Mouse (Mus musculus): ENCODE measurements around the gene Mthfs. TPM values are rescaled to one million over a fixed set of nuclear protein-coding genes. Genes with fewer than 3 reads are reported as not detected.
A peak's percentile ranks its signal among the peaks of the same experiment; 100 is the strongest.

The Mthfs gene
- total and polyA plus RNA-seq, 2 experiments from 2014 or later: 8.3 to 16.9 TPM

DNA sequence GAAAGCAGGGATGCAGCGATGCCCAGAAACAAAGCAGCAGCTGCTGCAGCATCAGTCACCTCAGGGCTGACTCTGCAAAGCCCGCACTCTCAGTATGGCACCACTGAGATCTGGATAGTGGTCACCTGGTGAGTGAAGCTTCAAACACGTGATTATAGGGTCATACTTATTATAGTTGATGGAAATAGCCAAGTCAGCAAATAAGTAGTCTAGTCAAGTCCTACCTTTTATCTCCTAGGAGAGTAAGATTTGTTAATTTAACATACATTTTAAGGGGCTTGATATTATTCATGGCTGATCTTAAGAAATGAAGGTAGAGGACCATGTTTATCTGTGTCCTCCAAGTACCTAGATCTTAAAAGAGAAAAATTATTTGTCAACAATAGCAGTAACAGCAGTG, 83.6 kb downstream of the Mthfs start:
- H3K4me2 ChIP-seq (ENCODE audit: low read depth, low read length, poor library complexity, severe bottlenecking): no peak overlapping the region
- H3K4me3 ChIP-seq (ENCODE audit: low read depth, low read length): no peak overlapping the region
- no peak overlapping the region for H3K9ac ChIP-seq (replicated peaks; ENCODE audit: low read length, poor library complexity, severe bottlenecking)
- no peak for TF ChIP-seq CTCF (IDR thresholded peaks at IDR 0.05)
- no peak overlapping the region for H3K27ac ChIP-seq (ENCODE audit: low read depth, low read length)
- H3K4me1 ChIP-seq (ENCODE audit: insufficient read depth, low read length): no peaks in the 10 kb centered on the region
- no peaks in the 10 kb centered on the region for H3K9me3 ChIP-seq (ENCODE audit: low read length)
- no peak for DNase-seq (ENCODE audit: low spot score)
- no peak for ATAC-seq (ENCODE audit: low FRiP score)
- H3K36me3 ChIP-seq (ENCODE audit: insufficient read depth, low read length): no peaks in the 10 kb centered on the region
- H3K27me3 ChIP-seq (ENCODE audit: insufficient read depth, low read length): no peaks in the 10 kb centered on the region
- WGBS: 52% methylated on average over 3 of the region's 3 CpGs

DNA sequence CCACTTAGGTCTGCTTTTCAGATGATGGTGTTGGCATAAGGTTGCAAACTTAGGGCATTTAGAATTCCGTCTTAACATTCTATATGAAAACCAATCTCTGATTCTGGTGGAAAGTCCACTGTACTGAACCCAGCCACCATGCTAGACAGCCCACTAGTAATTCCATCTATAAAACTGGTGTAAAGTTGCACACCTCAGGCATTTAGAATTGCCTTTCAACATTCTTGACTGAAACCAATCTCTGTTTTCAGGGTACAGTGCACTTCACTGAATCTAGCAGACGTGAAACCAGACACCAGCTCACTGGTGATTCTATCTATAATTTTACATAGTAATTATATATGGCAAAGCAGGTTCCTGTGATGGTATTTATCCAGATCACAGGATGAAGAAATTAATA, 95.2 kb downstream of the Mthfs start:
- Histone ChIP-seq H3K9me3 (ENCODE audit: low read length) (no peaks in the 10 kb centered on the region), H3K27me3 (ENCODE audit: insufficient read depth, low read length) (no peaks in the 10 kb centered on the region), H3K4me1 (ENCODE audit: insufficient read depth, low read length) (no peaks in the 10 kb centered on the region), H3K4me2 (ENCODE audit: low read depth, low read length, poor library complexity, severe bottlenecking) (no peak overlapping the region), H3K4me3 (ENCODE audit: low read depth, low read length) (no peak overlapping the region), H3K9ac (replicated peaks; ENCODE audit: low read length, poor library complexity, severe bottlenecking) (no peak overlapping the region), H3K27ac (ENCODE audit: low read depth, low read length) (no peak overlapping the region), H3K36me3 (ENCODE audit: insufficient read depth, low read length) (no peaks in the 10 kb centered on the region)
- TF ChIP-seq CTCF (IDR thresholded peaks at IDR 0.05): no peak
- ATAC-seq (ENCODE audit: low FRiP score): no peak
- no peak for DNase-seq (ENCODE audit: low spot score)
- WGBS: 81% methylated on average over 2 of the region's 2 CpGs

DNA sequence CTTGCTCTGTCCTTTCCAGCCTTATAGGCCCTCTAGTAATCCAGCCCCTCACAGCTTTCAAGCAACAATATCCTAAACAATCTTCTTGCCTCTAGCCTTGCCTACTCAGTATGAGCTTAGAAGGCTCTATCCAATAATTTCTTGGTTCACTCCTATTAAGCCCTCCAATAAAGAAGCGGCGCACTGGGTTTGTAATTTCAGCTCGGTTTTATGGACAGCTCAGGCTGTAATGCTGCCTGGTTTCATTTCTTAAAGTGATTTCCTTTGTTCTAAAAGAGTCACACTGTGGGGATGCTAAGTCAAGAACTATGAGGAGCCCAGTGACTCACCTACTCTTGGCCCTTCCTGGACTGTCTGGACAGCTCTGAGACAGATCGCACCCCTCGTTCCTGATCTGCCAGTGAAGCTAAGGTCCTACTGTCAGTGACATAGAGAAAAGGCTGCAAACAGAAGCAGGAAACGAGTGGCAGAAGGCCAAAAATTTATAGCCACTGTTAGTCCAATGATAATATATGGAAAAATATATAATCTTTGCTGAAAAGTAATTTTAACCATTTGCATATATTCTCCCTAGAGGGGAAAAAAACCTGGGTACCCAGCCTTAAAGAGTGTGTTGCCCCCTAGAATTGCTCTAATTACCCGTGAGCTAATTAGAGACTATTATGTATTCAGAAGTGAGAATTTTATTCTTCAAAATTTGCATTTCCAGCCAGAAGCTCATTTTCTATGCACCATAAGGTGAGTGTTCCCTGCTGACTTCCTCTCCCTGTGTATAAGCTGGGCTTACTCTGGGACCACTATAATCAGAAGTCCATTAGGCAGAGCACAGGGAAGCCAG, 98.1 kb downstream of the Mthfs start:
- WGBS: 80% methylated on average over 7 of the region's 7 CpGs
- Histone ChIP-seq H3K9me3 (ENCODE audit: low read length) (no peaks in the 10 kb centered on the region), H3K9ac (replicated peaks; ENCODE audit: low read length, poor library complexity, severe bottlenecking) (no peak overlapping the region), H3K27ac (ENCODE audit: low read depth, low read length) (no peak overlapping the region), H3K36me3 (ENCODE audit: insufficient read depth, low read length) (no peaks in the 10 kb centered on the region), H3K4me2 (ENCODE audit: low read depth, low read length, poor library complexity, severe bottlenecking) (no peak overlapping the region), H3K4me1 (ENCODE audit: insufficient read depth, low read length) (no peaks in the 10 kb centered on the region), H3K4me3 (ENCODE audit: low read depth, low read length) (no peak overlapping the region), H3K27me3 (ENCODE audit: insufficient read depth, low read length) (no peaks in the 10 kb centered on the region)
- ATAC-seq (ENCODE audit: low FRiP score) (no peak), DNase-seq (ENCODE audit: low spot score) (no peak)
- TF ChIP-seq CTCF (IDR thresholded peaks at IDR 0.05): no peak

DNA sequence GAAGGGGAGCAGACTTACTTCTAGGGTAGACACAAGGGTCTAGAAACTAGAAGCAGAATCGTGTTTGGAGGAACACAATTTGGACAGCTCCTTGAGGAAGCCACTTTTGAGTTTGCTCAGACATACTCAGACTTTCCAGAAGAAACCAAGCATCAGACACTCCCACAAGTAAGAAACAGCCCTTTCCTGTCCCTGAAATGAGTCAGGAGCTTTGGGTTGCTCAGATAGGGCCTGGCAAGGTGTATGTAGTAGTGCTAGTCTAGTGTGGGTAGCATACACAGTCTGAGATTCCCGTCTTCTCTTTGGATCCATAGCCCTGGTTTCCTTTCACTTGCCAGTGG, 98.7 kb downstream of the Mthfs start:
- Histone ChIP-seq H3K9me3 (ENCODE audit: low read length) (no peaks in the 10 kb centered on the region), H3K4me1 (ENCODE audit: insufficient read depth, low read length) (no peaks in the 10 kb centered on the region), H3K36me3 (ENCODE audit: insufficient read depth, low read length) (no peaks in the 10 kb centered on the region), H3K4me3 (ENCODE audit: low read depth, low read length) (no peak overlapping the region), H3K9ac (replicated peaks; ENCODE audit: low read length, poor library complexity, severe bottlenecking) (no peak overlapping the region), H3K27ac (ENCODE audit: low read depth, low read length) (no peak overlapping the region), H3K27me3 (ENCODE audit: insufficient read depth, low read length) (no peaks in the 10 kb centered on the region), H3K4me2 (ENCODE audit: low read depth, low read length, poor library complexity, severe bottlenecking) (no peak overlapping the region)
- ATAC-seq (ENCODE audit: low FRiP score) (no peak), DNase-seq (ENCODE audit: low spot score) (no peak)
- WGBS: 82% methylated on average over 2 of the region's 2 CpGs
- TF ChIP-seq CTCF (IDR thresholded peaks at IDR 0.05): no peak

DNA sequence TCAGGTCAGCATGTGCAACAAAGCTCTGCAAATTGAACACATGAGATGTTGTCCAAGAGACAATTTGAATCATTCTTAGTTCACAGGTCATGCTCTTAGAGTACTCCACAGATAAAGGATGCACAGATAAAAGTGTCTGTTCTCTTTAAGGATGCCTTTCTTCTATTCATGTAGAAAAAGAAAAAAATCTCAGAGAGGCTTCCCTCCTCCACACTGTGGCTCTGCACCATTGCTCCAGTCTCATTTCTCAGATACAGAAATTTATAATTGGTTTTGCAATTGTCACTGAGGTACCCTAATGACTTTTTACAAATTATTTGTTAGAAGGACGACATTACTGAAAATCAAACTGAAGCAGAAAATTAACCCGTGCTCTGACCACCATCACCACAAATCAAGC, 101.2 kb downstream of the Mthfs start:
- Histone ChIP-seq H3K27ac (ENCODE audit: low read depth, low read length) (no peak overlapping the region), H3K9ac (replicated peaks; ENCODE audit: low read length, poor library complexity, severe bottlenecking) (no peak overlapping the region), H3K4me3 (ENCODE audit: low read depth, low read length) (no peak overlapping the region), H3K36me3 (ENCODE audit: insufficient read depth, low read length) (no peaks in the 10 kb centered on the region), H3K4me1 (ENCODE audit: insufficient read depth, low read length) (no peaks in the 10 kb centered on the region), H3K27me3 (ENCODE audit: insufficient read depth, low read length) (no peaks in the 10 kb centered on the region), H3K9me3 (ENCODE audit: low read length) (no peaks in the 10 kb centered on the region), H3K4me2 (ENCODE audit: low read depth, low read length, poor library complexity, severe bottlenecking) (no peak overlapping the region)
- ATAC-seq (ENCODE audit: low FRiP score): no peak; the same call in 1 of the 2 replicates
- DNase-seq (ENCODE audit: low spot score): peak; percentile 6
- no peak for TF ChIP-seq CTCF (IDR thresholded peaks at IDR 0.05)
- 71% methylated on average over 2 of the region's 2 CpGs for WGBS

DNA sequence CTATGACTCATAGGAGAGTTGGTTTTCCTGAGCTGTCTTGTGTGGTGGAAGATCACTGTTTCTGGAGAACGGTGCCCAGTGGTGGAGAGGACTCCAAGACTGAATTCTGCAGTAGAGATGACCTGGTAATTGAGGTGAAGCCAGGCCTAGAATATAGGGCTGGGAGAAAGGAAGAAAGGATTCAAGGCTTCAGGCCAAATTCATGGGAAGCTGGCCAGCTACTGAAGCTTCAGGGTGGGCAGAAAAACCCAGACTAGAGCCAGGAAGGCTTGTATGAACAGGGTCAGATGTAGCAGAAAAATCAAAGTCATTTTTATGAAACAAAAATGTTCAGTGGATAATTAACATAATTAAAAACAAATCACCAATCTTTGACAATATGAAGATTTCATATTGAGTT, 163.3 kb downstream of the Mthfs start:
- H3K4me2 ChIP-seq (ENCODE audit: low read depth, low read length, poor library complexity, severe bottlenecking): no peak overlapping the region
- no peaks in the 10 kb centered on the region for H3K9me3 ChIP-seq (ENCODE audit: low read length)

More for the DNA sequence above, 163.3 kb downstream of the Mthfs start:
- Histone ChIP-seq H3K4me3 (ENCODE audit: low read depth, low read length) (no peak overlapping the region), H3K4me1 (ENCODE audit: insufficient read depth, low read length) (no peaks in the 10 kb centered on the region), H3K27ac (ENCODE audit: low read depth, low read length) (no peak overlapping the region), H3K27me3 (ENCODE audit: insufficient read depth, low read length) (no peaks in the 10 kb centered on the region), H3K9ac (replicated peaks; ENCODE audit: low read length, poor library complexity, severe bottlenecking) (no peak overlapping the region), H3K36me3 (ENCODE audit: insufficient read depth, low read length) (no peaks in the 10 kb centered on the region)
- ATAC-seq (ENCODE audit: low FRiP score) (no peak), DNase-seq (ENCODE audit: low spot score) (no peak)
- no peak for TF ChIP-seq CTCF (IDR thresholded peaks at IDR 0.05)
- WGBS: 69% methylated on average over 1 of the region's 1 CpGs

Measured in midbrain, postnatal 0 days (tissue).